Mouse (Mus musculus) lung, postnatal 10 days (tissue): ENCODE results near the gene Ift46.
"Not testable (repeated sequence)": the region's sequence is repeated elsewhere in the genome, so short reads cannot be mapped to it uniquely, and the experiment has no call there.

Experiments
- DNase-seq: peaks from one replicate; pipeline ENCODE4 v3.0.0; 2021

Gene Ift46

GRCm38 (mm10) chr9:44736301-44736700 lies 31.4 kb upstream of the Ift46 start:
- no peak for DNase-seq

GRCm38 (mm10) chr9:44737240-44737949 lies 30.3 kb upstream of the Ift46 start:
- peak; percentile 87 for DNase-seq

GRCm38 (mm10) chr9:44740663-44741192 lies 27.0 kb upstream of the Ift46 start:
- no peak for DNase-seq

- no peak for DNase-seq
Observed at GRCm38 (mm10) chr9:44745371-44745770, 22.3 kb upstream of the Ift46 start.

GRCm38 (mm10) chr9:44746666-44747065 lies 21.0 kb upstream of the Ift46 start:
- DNase-seq = no peak

GRCm38 (mm10) chr9:44747341-44747740 lies 20.4 kb upstream of the Ift46 start:
- no peak for DNase-seq

GRCm38 (mm10) chr9:44748473-44748872 lies 19.2 kb upstream of the Ift46 start:
- DNase-seq = peak; percentile 54

GRCm38 (mm10) chr9:44760873-44761272 lies 6.8 kb upstream of the Ift46 start:
- DNase-seq = no peak

- DNase-seq = not testable (repeated sequence)
Observed at GRCm38 (mm10) chr9:44768029-44768394, 304 bp downstream of the Ift46 start.

GRCm38 (mm10) chr9:44771376-44771775 lies 3.7 kb downstream of the Ift46 start:
- no peak for DNase-seq

- DNase-seq = no peak
Observed at GRCm38 (mm10) chr9:44772392-44772749, 4.7 kb downstream of the Ift46 start.

- DNase-seq = peak; percentile 97
Observed at GRCm38 (mm10) chr9:44772750-44773651, 5.3 kb downstream of the Ift46 start.

- DNase-seq = no peak
Observed at GRCm38 (mm10) chr9:44792842-44793241, 25.1 kb downstream of the Ift46 start.

GRCm38 (mm10) chr9:44798298-44798697 lies 30.6 kb downstream of the Ift46 start:
- no peak for DNase-seq

- DNase-seq = peak; percentile 86
Observed at GRCm38 (mm10) chr9:44799102-44799957, 31.6 kb downstream of the Ift46 start, which contains the start of gene Tmem25. Gene Tmem25, minus strand, starts transcription at chr9:44799307.

- DNase-seq = no peak
Observed at GRCm38 (mm10) chr9:44799958-44800324, 32.2 kb downstream of the Ift46 start.

- no peak for DNase-seq
Observed at GRCm38 (mm10) chr9:44801669-44802068, 34.0 kb downstream of the Ift46 start.

- peak; percentile 56 for DNase-seq
Observed at GRCm38 (mm10) chr9:44802808-44803450, 35.2 kb downstream of the Ift46 start, which contains the start of gene Ttc36. Gene Ttc36, minus strand, starts transcription at chr9:44803072.

GRCm38 (mm10) chr9:44804678-44805077 lies 37.0 kb downstream of the Ift46 start:
- DNase-seq = no peak

GRCm38 (mm10) chr9:44805536-44805935 lies 37.8 kb downstream of the Ift46 start:
- no peak for DNase-seq

- DNase-seq = no peak
Observed at GRCm38 (mm10) chr9:44807141-44807540, 39.4 kb downstream of the Ift46 start.

- no peak for DNase-seq
Observed at GRCm38 (mm10) chr9:44807778-44808177, 40.1 kb downstream of the Ift46 start.
